Mouse (Mus musculus) large intestine, adult 2 months (tissue): ENCODE measurements at regions not wholly inside any gene's neighbourhood (a gene's known extent, or its start where the extent isn't known, plus 50 kb on each side); places are given as distances from the start of the nearest gene placed in this dataset.
"Not testable (repeated sequence)": the region's sequence is repeated elsewhere in the genome, so short reads cannot be mapped to it uniquely, and the experiment has no call there.

ENCODE experiments used
- DNase-seq: peaks from one replicate; pipeline ENCODE4 v3.0.0-alpha.2; 2012; ENCODE audit warnings: low read depth, low spot score
- WGBS: fragments of 180-500 bp; shearing (Covaris S2); methylation state at CpG from one replicate; pipeline ENCODE4 v1.1.7; 2018; 5-methylcytosine and 5-hydroxymethylcytosine counted together

GRCm38 (mm10) chr4:69677315-69677714, 723.1 kb upstream of the Brinp1 start:
- 73% methylated on average over 2 of the region's 2 CpGs for WGBS
- DNase-seq = no peak

- DNase-seq = no peak
Measured at GRCm38 (mm10) chr4:69673456-69673855, 719.3 kb upstream of the Brinp1 start.

GRCm38 (mm10) chr4:69628908-69629307, 674.7 kb upstream of the Brinp1 start:
- DNase-seq = no peak
- 68% methylated on average over 2 of the region's 2 CpGs for WGBS

- DNase-seq = not testable (repeated sequence)
- WGBS = 75% methylated on average over 2 of the region's 2 CpGs
Measured at GRCm38 (mm10) chr4:69626426-69626825, 672.2 kb upstream of the Brinp1 start.

- no peak for DNase-seq
- 88% methylated on average over 2 of the region's 2 CpGs for WGBS
Measured at GRCm38 (mm10) chr4:69625831-69626230, 671.6 kb upstream of the Brinp1 start.

GRCm38 (mm10) chr4:69621058-69621609, 666.9 kb upstream of the Brinp1 start:
- 72% methylated on average over 2 of the region's 2 CpGs for WGBS
- no peak for DNase-seq

- no peak for DNase-seq
- 90% methylated on average over 5 of the region's 5 CpGs for WGBS
Measured at GRCm38 (mm10) chr4:69618161-69618730, 664.0 kb upstream of the Brinp1 start.

- 60% methylated on average over 1 of the region's 1 CpGs for WGBS
Measured at GRCm38 (mm10) chr4:69614901-69615300, 660.7 kb upstream of the Brinp1 start.

GRCm38 (mm10) chr4:69611681-69612300, 657.6 kb upstream of the Brinp1 start:
- 70% methylated on average over 5 of the region's 5 CpGs for WGBS
- DNase-seq = no peak

More at GRCm38 (mm10) chr4:69614901-69615300, 660.7 kb upstream of the Brinp1 start:
- DNase-seq = no peak

- 33% methylated on average over 1 of the region's 1 CpGs for WGBS
- DNase-seq = peak; percentile 45
Measured at GRCm38 (mm10) chr4:69608885-69609284, 654.7 kb upstream of the Brinp1 start.

GRCm38 (mm10) chr4:69596992-69597541, 642.9 kb upstream of the Brinp1 start:
- 70% methylated on average over 6 of the region's 6 CpGs for WGBS
- DNase-seq = no peak

- no peak for DNase-seq
- WGBS = 60% methylated on average over 2 of the region's 2 CpGs
Measured at GRCm38 (mm10) chr4:69594022-69594421, 639.8 kb upstream of the Brinp1 start.

- 68% methylated on average over 3 of the region's 3 CpGs for WGBS
- DNase-seq = no peak
Measured at GRCm38 (mm10) chr4:69576256-69576655, 622.1 kb upstream of the Brinp1 start.

- DNase-seq = no peak
- 52% methylated on average over 2 of the region's 2 CpGs for WGBS
Measured at GRCm38 (mm10) chr4:69548104-69548503, 593.9 kb upstream of the Brinp1 start.

GRCm38 (mm10) chr4:69538172-69538908, 584.1 kb upstream of the Brinp1 start:
- 68% methylated on average over 6 of the region's 6 CpGs for WGBS
- no peak for DNase-seq

- 51% methylated on average over 3 of the region's 3 CpGs for WGBS
- no peak for DNase-seq
Measured at GRCm38 (mm10) chr4:69533107-69533506, 578.9 kb upstream of the Brinp1 start.

GRCm38 (mm10) chr4:69523112-69523511, 568.9 kb upstream of the Brinp1 start:
- 75% methylated on average over 2 of the region's 2 CpGs for WGBS
- no peak for DNase-seq

GRCm38 (mm10) chr4:69508281-69508680, 554.1 kb upstream of the Brinp1 start:
- 50% methylated on average over 4 of the region's 4 CpGs for WGBS

GRCm38 (mm10) chr4:69471200-69471599, 517.0 kb upstream of the Brinp1 start:
- no peak for DNase-seq
- 76% methylated on average over 1 of the region's 1 CpGs for WGBS

More at GRCm38 (mm10) chr4:69508281-69508680, 554.1 kb upstream of the Brinp1 start:
- no peak for DNase-seq

GRCm38 (mm10) chr4:69459990-69460389, 505.8 kb upstream of the Brinp1 start:
- no peak for DNase-seq
